Mouse (Mus musculus) natural killer cell, adult 2 months (primary cell): ENCODE data around the gene Kif3a.

ENCODE experiments used
- DNase-seq, 2 experiments: peaks; one replicate each; pipeline ENCODE4 v3.0.0; 2022; ENCODE audit warnings: low spot score in 2 of 2

Kif3a gene

DNA sequence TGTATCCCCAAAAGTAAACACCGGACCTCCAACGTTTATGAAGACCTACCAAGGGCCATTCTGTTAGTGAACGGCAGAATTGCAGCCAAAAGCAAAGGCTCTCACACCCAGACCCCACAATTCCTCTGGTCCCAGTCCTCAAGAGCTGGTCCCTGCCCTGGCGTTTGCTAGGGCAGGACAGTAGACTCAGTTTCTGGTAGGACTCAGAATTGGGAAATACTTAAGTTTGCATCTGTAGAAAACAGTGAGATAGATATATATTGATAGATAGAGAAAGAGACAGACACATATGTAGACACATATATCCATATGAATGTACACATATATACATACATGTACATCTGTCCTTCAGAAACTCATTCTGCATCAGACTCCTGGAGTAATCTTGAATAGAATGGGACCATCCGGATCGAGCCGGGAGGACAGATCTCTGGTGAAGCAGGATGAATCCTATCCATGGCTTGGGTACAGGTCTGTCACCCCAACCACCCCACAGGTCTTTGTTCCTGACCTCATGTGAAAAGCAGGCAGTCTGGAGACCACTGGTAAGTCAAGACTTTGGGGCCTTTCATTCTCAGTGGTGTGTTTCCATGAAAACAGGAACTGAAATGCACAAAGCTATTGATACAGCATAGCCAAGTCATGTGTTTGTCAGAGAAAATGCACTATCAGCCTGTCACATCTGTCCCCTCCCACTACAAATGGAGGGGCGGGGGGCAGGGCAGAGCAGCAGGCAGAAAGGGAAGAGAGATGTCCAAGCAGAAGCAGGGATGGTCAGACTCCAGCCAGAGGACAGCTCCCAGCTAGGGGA lies 49.8 kb downstream of the Kif3a start:
- DNase-seq = no peak

- no peak for DNase-seq
Measured at GRCm38 (mm10) chr11:53617562-53618109, 50.5 kb downstream of the Kif3a start.

- DNase-seq = no peak
Measured at GRCm38 (mm10) chr11:53618619-53619198, 51.5 kb downstream of the Kif3a start, which contains the start of gene Il4. Gene Il4 (minus strand): TSS chr11:53618669.

GRCm38 (mm10) chr11:53619428-53619827 lies 52.2 kb downstream of the Kif3a start:
- no peak for DNase-seq

DNA sequence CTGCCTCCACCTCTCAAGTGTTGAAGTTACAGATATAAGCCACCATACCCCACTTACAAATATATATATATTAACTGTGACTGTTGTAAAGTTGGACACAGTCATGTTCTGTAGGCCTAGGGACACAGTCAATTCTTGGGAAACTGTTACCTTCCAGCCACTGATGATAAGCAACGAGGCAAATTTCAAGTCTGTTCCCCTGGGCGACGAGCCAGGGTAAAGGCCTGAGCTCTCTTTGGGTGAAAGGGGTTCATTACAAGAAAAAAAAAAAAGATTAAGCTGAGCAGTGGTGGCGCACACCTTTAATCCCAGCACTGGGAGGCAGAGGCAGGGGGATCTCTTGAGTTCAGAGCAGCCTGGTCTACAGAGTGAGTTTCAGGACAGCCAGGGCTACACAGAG lies 52.9 kb downstream of the Kif3a start:
- no peak for DNase-seq

DNA sequence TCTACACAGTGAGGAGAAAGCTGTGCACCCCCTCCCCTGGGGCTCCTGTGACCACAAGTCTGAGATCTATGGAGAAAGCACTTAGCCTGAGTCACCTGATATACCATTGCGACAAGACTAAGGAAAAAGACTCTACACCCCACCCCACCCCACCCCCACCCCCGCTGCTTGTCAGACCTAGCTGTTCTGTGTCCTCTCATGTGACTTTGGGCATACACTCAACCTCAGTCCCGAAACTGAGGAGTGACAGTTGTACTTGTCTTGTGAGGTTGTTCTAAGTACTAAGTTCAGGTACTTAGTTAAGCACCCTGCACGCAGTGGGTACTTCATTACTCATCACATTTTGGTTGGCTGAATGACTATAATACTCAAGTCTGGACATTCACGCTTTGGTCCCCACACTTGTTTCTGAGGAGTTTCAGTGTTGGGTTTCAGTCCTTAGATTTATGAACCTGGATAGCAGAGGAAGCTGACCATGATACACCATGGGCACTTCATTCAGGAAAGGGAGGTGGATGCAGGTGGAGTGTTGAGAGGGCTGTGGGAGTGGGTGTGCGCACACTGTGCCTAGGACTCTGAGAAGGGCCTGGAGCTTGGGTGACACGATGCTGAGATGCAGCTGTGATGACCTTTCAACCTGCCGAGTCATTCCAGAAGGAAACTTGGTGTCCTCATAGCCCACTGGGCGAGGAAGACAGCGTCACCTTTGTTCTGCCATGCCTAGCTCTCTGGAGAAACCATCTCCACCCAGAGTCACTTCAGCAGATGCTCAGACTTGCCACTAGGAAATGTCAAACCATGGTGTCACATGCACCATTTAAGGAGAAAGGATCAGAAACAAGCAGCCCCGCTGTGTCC lies 54.6 kb downstream of the Kif3a start:
- no peak for DNase-seq

GRCm38 (mm10) chr11:53622440-53622806 lies 55.2 kb downstream of the Kif3a start:
- no peak for DNase-seq

DNA sequence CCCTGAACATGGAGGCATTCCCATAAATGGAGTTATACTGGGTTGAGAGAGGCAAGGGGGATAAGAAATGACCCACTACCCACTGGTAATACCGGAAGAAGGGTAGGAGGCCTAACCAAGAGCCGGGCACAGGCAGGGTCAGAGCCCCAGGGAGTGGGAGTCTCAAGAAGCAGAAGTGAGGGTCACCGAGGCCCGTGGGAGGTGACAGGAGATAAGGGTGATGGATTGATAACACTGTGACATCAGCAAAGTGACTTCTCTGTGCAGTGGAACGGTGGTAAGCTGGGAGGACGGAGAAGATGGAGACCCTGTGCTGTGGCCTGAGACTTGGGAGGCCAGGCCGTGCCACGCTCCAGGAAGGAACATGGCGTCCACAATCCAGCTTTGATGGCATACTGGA lies 56.4 kb downstream of the Kif3a start:
- DNase-seq = no peak

DNA sequence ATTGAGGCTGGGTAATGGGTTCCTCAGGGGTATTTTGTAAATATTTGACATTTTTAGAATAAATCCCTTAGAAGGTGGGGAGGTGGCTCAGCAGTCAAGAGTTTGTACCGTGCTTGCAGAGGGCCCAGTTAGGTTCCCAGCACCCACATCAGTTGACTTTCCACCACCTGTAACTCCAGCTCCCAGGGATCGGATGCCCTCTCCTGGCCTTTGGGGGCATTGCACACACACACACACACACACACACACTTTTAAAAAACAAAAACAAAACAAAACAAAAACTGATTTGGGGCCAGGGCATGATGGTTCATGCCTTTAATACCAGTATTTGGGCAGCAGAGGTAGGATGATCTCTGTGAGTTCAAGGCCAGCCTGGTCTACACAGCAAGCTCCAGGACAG lies 56.9 kb downstream of the Kif3a start:
- no peak for DNase-seq

- DNase-seq = peak in 1 of 2 experiments; percentile 30
Measured at GRCm38 (mm10) chr11:53626802-53627373, 59.7 kb downstream of the Kif3a start.

GRCm38 (mm10) chr11:53627859-53628258 lies 60.7 kb downstream of the Kif3a start:
- peak; percentile 68 to 69 for DNase-seq

DNA sequence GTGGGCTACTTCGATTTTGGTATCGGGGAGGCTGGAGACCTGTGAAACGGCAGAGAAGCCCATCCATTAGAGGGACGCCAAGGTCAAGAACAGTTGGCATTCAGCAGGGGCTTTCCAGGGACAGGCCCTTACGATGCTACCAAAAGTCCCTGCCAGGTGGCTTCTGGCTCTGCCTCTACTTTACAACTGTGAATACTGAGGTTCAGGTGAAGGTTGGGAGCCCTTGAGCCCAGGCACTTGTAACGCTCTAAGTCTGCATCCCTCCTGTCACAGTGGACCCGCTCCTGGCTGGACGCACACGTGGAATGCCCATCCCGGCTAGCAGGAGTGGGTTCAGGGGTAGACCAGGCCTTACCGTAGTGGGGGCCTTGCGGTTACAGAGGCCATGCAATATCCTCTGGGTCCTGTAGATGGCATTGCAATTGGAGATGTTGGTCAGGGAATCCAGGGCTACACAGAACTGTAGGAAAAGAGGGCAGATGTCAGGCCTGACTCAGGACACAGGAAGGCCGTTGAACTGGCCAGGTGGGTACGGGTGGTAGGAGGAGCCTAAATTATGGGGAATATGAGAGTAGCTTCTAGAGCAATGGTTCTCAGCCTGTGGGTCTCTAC lies 65.0 kb downstream of the Kif3a start:
- DNase-seq = no peak

GRCm38 (mm10) chr11:53633644-53634043 lies 66.5 kb downstream of the Kif3a start:
- DNase-seq = no peak

- no peak for DNase-seq
Measured at GRCm38 (mm10) chr11:53634556-53634955, 67.4 kb downstream of the Kif3a start, which contains the start of gene Il13. Gene Il13 (minus strand): TSS chr11:53634702.

DNA sequence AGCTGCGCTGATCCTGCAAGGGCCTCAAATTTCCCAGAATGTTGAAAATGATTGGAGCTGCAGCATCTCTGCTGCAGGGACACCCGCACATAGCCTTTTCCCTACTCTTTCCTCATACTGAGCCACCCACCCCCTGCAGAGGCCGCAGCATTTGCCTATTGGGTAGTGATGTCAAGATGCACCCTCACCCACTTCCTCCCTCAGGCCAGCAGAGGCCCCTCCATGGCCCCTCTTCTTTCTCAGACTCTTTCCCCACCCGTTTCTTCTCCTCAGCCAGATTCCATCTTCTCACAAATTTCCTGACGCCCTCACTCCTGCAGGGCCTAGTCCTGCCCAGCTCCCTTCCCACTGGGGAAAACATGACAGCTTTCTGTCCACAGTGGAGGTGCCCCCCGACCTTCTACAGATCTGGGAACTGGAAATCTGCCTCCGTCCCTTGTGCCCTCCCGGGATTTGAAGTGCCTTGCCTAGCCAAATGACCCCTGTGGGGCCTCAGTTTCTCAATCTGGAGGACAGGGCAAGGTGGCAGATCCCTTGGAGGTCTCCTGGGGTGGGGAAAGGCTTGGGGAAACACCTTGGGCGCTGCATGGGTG lies 68.5 kb downstream of the Kif3a start:
- DNase-seq = no peak

DNA sequence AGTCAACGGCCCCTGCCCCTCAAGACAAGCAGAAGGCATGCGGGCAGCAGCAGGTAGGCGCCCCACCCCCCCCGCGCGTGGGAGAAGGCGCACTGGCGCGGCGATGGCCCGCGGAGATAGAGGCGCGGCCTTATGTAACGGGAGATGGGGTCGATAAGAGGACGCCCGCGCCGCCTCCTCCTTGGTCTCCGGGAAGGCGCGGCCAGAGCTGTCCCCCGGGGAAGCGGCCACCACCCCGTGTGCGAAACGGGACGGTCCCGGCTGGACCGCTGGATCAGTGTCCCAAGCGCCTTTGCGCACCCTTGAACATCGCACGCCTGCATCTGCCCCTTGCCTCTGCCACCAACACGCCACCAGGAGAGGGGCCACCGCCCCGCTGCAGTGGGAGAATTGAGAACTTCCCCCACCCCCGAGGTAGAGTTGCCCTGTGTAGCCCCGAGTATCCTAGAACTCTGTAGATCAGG lies 69.0 kb downstream of the Kif3a start:
- DNase-seq = no peak

DNA sequence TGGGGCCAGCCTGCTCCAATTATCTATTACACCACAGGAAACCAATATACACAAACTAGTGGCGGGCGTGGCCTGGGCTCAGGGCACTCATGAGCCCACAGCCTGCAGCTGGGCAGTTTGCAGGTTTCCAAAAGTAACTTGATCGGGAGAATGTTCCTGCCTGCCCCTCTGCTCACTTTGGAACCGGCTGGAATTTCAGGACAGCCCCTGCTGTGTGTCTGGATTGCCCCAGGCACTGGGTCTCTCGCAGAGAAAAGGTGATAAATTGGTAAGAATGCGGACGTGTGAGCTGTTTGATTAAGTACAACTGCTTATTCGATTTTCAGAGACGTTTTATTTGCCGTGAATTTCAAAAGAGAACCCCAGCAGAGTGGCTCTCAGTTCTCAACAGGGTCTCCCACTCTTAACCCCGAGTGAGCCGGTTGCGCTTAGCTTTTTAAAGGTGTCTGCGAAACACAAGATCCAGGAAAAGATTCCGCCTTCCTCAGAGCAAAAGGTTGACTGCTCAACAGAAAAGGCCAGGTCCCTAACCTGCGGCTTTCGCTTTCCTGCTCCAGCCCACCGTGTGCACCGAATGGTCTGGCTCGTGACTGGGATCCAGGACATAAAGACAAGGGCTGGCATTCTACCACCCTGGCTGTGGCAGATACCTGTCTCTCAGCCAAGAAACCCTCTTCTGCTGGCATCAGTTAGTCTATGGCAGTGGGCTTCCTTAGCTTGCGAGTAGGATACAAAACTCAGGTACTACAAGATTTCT lies 70.0 kb downstream of the Kif3a start:
- no peak for DNase-seq

DNA sequence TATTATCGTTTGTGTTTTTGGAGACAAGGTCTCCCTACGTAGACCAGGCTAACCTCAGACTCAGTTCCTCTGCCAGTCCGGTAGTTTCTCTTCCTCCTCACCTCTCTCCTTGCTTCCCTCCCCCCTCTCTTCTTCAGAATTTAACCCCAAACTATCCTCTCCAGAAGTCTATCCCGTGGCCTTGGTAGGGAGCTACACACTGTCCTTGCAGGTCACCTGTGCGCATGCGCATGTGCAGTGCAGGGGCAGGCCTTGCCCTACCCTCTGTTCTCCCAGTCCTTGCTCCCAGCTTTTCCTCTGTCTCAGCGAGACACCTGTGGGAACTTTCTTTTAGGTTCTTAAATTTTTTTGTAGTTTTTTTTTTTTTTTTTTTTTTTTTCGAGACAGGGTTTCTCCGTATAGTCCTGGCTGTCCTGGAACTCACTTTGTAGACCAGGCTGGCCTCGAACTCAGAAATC lies 70.7 kb downstream of the Kif3a start:
- DNase-seq = no peak

DNA sequence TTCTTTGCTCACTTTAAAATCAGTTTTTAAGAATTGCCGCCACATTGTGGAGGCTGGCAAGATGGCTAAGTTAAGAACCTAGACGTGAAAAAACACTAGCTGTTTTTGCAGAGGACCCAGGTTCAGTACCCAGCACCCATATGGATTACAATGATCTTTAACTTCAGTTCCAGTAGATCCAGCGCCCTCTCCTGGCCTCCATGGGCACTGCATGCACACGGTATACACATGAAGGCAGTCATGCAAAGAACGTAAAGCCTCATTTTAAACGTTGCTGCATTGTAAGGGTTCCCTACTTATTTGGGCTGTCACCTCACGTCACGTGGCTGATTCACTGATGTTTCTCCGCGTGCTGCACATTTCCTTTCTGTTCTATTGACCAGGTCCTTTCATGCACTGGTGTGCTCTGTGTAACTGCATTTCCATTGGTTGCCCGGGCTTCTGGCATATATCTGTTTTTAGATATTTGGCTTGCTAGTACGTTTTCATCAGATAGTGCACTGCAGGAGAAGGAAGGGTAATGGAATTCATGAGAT lies 75.6 kb downstream of the Kif3a start:
- DNase-seq = no peak

DNA sequence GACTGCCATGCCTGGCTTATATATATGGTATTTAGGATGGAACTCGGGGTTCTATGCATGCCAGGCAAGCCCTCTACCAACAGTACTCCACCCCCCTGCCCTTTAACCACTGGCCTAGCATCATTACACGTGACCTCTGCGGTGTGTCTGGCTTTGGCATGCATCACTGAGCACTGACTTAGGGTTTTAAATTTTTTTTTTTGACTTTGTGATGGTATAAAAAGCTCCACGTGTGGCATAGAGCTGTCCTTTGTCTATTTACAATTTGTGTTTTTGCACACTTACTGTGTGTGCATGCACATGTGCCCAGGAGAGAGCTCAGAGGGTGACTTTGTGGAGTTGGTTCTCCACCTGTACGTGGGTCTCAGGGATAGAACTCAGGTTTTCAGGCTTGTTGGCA lies 76.8 kb downstream of the Kif3a start:
- DNase-seq = no peak
